In the genomic region with DNA sequence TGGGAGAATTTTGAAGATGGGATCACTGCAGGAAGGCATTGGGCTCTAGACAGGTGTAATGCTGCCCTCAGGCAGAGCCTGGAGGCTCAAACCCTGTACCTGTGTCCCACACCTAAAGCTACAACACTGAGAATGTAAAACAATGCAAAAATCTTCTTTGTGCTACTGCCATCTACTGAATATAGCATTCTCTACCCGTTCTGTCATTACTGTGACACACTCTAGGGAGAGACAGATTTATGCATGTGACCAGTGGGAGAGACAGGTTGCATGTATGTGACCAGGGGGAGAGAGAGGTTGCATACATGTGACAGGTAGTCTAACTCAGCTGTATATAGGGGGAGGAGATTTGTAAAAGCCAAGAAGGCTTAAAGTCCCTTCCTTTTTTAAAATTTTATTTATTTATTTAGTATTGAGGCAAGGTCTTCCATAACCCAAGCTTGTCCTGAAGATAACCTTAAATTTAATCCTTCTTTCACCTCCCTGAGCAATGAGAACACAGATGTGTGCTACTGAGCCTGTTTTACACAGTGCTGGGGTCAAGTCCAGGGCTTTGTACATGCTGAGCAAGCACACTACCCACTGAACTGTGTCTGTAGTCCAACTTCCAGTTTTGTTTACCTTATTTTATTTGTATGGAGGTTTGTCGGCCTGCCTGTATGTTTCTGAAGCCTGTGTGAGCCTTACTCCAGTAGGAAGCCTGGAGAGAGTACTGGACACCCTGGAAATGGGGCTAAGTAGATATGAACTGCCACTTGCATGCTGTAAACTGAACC, we compare ENCODE assay signal across 14 mouse cellular contexts. TPM values are rescaled to one million over a fixed set of nuclear protein-coding genes. Genes with fewer than 3 reads are reported as not detected.
DNase-seq lines count a peak whose midpoint lies in the region; ATAC-seq lines count a peak whose summit lies in the region.
"Had no signal": no experiment of that assay in that cellular context is flagged by ENCODE, and none has a peak within 500 bp of the region (broad histone marks: within the 10 kb centered on the region; RNA-seq: fewer than 3 reads in every experiment).

No protein-coding gene starts in this region.

- peak; percentile 37; the same call in 1 of the 2 replicates for ATAC-seq in liver, embryonic 15.5 days (ENCODE audit: insufficient read depth)
- no peak for ATAC-seq in forebrain, embryonic 16.5 days
- ATAC-seq in kidney, embryonic 14.5 days (ENCODE audit: low FRiP score, low TSS enrichment): peak; percentile 14; the same call in 1 of the 2 replicates
- ATAC-seq in midbrain, embryonic 15.5 days (replicated peaks): no peak

- no peaks in the 10 kb centered on the region; the same call in 1 of the 2 replicates for H3K4me1 ChIP-seq in liver, embryonic 15.5 days (replicated peaks)
- H3K4me1 ChIP-seq in forebrain, embryonic 16.5 days (replicated peaks; ENCODE audit: control insufficient read depth, insufficient read depth, low read length): peaks cover 18% of the 10 kb centered on the region
- peaks cover 9% of the 10 kb centered on the region for H3K4me1 ChIP-seq in kidney, embryonic 14.5 days (ENCODE audit: control insufficient read depth, insufficient read depth, low read length)
- H3K4me1 ChIP-seq in midbrain, embryonic 15.5 days: peaks cover 12% of the 10 kb centered on the region

- H3K4me2 ChIP-seq in liver, embryonic 15.5 days: no peak overlapping the region
- no peak overlapping the region for H3K4me2 ChIP-seq in forebrain, embryonic 16.5 days (ENCODE audit: low read length)
- H3K4me2 ChIP-seq in kidney, embryonic 14.5 days (replicated peaks; ENCODE audit: low read depth, low read length): no peak overlapping the region
- H3K4me2 ChIP-seq in midbrain, embryonic 15.5 days: no peak overlapping the region
- H3K4me2 ChIP-seq: limb, embryonic 13.5 days had no signal

- WGBS in liver, embryonic 15.5 days (ENCODE audit: insufficient replicate concordance): 50% methylated on average over 2 of the region's 2 CpGs
- 78% methylated on average over 2 of the region's 2 CpGs for WGBS in forebrain, embryonic 16.5 days
- 41% methylated on average over 2 of the region's 2 CpGs for WGBS in kidney, embryonic 14.5 days
- WGBS in midbrain, embryonic 15.5 days: 66% methylated on average over 2 of the region's 2 CpGs

- no peak overlapping the region for H3K9ac ChIP-seq in liver, embryonic 15.5 days
- H3K9ac ChIP-seq in forebrain, embryonic 16.5 days (replicated peaks; ENCODE audit: low read depth, low read length): no peak overlapping the region
- no peak overlapping the region for H3K9ac ChIP-seq in kidney, embryonic 14.5 days (ENCODE audit: low read depth, low read length)
- H3K9ac ChIP-seq in midbrain, embryonic 15.5 days: no peak overlapping the region
- H3K9ac ChIP-seq: limb, embryonic 13.5 days had no signal

- no peak overlapping the region for H3K4me3 ChIP-seq in liver, embryonic 15.5 days (replicated peaks)
- H3K4me3 ChIP-seq in forebrain, embryonic 16.5 days (replicated peaks; ENCODE audit: low read length): no peak overlapping the region
- H3K4me3 ChIP-seq in kidney, embryonic 14.5 days (ENCODE audit: low read length): no peak overlapping the region
- no peak overlapping the region for H3K4me3 ChIP-seq in midbrain, embryonic 15.5 days
- H3K4me3 ChIP-seq: limb, embryonic 13.5 days; myocyte had no signal

- no peak overlapping the region for H3K27ac ChIP-seq in liver, embryonic 15.5 days (replicated peaks)
- H3K27ac ChIP-seq in forebrain, embryonic 16.5 days (ENCODE audit: low read length): peak overlapping the region; percentile 71
- 0 out of 2 replicates have a peak overlapping the region, but pooled peaks have one; percentile 17 for H3K27ac ChIP-seq in kidney, embryonic 14.5 days (ENCODE audit: low read depth, low read length)
- H3K27ac ChIP-seq in midbrain, embryonic 15.5 days: peak overlapping the region; percentile 66
- H3K27ac ChIP-seq: limb, embryonic 13.5 days had no signal

- no peaks in the 10 kb centered on the region for H3K27me3 ChIP-seq in liver, embryonic 15.5 days
- no peaks in the 10 kb centered on the region for H3K27me3 ChIP-seq in forebrain, embryonic 16.5 days (replicated peaks; ENCODE audit: control insufficient read depth, insufficient read depth, low read length)
- no peaks in the 10 kb centered on the region for H3K27me3 ChIP-seq in kidney, embryonic 14.5 days (ENCODE audit: control insufficient read depth, insufficient read depth, low read length)
- H3K27me3 ChIP-seq in midbrain, embryonic 15.5 days (replicated peaks): no peaks in the 10 kb centered on the region
- H3K27me3 ChIP-seq: limb, embryonic 13.5 days had no signal

- DNase-seq in liver: no peak
- no peak for DNase-seq in ovary, postnatal 36 days (ENCODE audit: low spot score)
- no peak for DNase-seq in layer of hippocampus, adult 18-20 months (ENCODE audit: low spot score in 2 of 2)
- no peak for DNase-seq in thymus, postnatal 36 days
- DNase-seq: cerebellum, adult 11-12 months; heart, postnatal 4 days; lung, postnatal 36 days had no signal

- H3K9me3 ChIP-seq in liver, embryonic 15.5 days (replicated peaks): no peaks in the 10 kb centered on the region
- H3K9me3 ChIP-seq in forebrain, embryonic 16.5 days (ENCODE audit: control insufficient read depth, low read length): no peaks in the 10 kb centered on the region
- H3K9me3 ChIP-seq in kidney, embryonic 14.5 days (ENCODE audit: control insufficient read depth, low read length): peaks cover 5% of the 10 kb centered on the region; the same call in 1 of the 2 replicates
- H3K9me3 ChIP-seq in midbrain, embryonic 15.5 days: no peaks in the 10 kb centered on the region; the same call in 1 of the 2 replicates

- H3K36me3 ChIP-seq in liver, embryonic 15.5 days (replicated peaks): no peaks in the 10 kb centered on the region
- no peaks in the 10 kb centered on the region for H3K36me3 ChIP-seq in forebrain, embryonic 16.5 days (ENCODE audit: control insufficient read depth, insufficient read depth)
- no peaks in the 10 kb centered on the region for H3K36me3 ChIP-seq in kidney, embryonic 14.5 days (ENCODE audit: control insufficient read depth, insufficient read depth, low read length)
- H3K36me3 ChIP-seq in midbrain, embryonic 15.5 days (replicated peaks): no peaks in the 10 kb centered on the region
- H3K36me3 ChIP-seq: limb, embryonic 13.5 days had no signal

RNA-seq across cellular contexts. Expression of a gene that starts 28.0 kb away (rescaled TPM):
- polyA plus RNA-seq in liver, embryonic 15.5 days (2015; fragmentation: Nextera tagmentation; extraction: Ambion mirVana): 0.02 TPM in 1 of 2 replicates, not detected in the other
- polyA plus RNA-seq in forebrain, embryonic 16.5 days (2015; fragmentation: Nextera tagmentation; extraction: Ambion mirVana): 0.26 and 0.27 TPM in 2 replicates
- 0.04 and 0.06 TPM in 2 replicates for polyA plus RNA-seq in kidney, embryonic 14.5 days (2014; fragmentation: Nextera tagmentation; extraction: Ambion mirVana)
- polyA plus RNA-seq in midbrain, embryonic 15.5 days (2015; fragmentation: Nextera tagmentation; extraction: Ambion mirVana): 0.17 and 0.18 TPM in 2 replicates
- total RNA-seq in layer of hippocampus, adult 18-20 months (2021): not detected
- total RNA-seq: layer of hippocampus, postnatal 36 days had no signal

RNA-seq across cellular contexts. Expression of a gene that starts 41.4 kb away (rescaled TPM):
- polyA plus RNA-seq in liver, embryonic 15.5 days (2015; fragmentation: Nextera tagmentation; extraction: Ambion mirVana): 21.2 and 21.4 TPM in 2 replicates
- polyA plus RNA-seq in forebrain, embryonic 16.5 days (2015; fragmentation: Nextera tagmentation; extraction: Ambion mirVana): 85.2 and 89.8 TPM in 2 replicates
- polyA plus RNA-seq in kidney, embryonic 14.5 days (2014; fragmentation: Nextera tagmentation; extraction: Ambion mirVana): 41.8 and 58.4 TPM in 2 replicates
- 72.0 and 75.3 TPM in 2 replicates for polyA plus RNA-seq in midbrain, embryonic 15.5 days (2015; fragmentation: Nextera tagmentation; extraction: Ambion mirVana)
- 10 to 100 TPM; 74.8 to 77.2 TPM for total RNA-seq in layer of hippocampus, adult 18-20 months (2021)

Comparison
In these comparisons a context has a peak if more than half of its experiments do, and no peak if none do; other contexts are left out.
1. ATAC-seq: peak in liver, embryonic 15.5 days (single experiment) and kidney, embryonic 14.5 days (single experiment); none in forebrain, embryonic 16.5 days (single experiment) and midbrain, embryonic 15.5 days (single experiment).